Mouse (Mus musculus): ENCODE measurements around the gene Cnst.

DNA sequence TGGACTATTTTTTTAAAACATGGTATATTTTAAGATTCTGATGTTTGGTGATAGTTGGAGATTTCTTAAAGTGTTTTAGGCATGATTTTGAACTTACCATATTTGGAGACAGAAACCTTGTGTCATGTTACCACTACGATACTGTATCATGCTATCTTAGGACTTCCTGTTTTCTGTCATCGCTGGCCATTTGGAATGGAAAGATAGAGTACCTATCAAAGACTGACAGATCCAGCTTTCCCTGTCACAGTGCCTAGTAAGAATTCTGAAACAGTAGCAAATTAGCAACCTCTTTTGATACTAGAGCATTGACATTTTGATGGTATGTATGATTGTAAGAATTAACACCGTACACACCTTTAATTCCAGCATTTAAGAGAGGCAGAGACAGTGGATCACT lies 5.2 kb downstream of the Cnst start:
- TF ChIP-seq CTCF (IDR thresholded peaks at IDR 0.05; ENCODE audit: borderline replicate concordance, control insufficient read depth, extremely low read depth, insufficient read depth, low read length, poor library complexity) = no peak
- TF ChIP-seq POLR2A (IDR thresholded peaks at IDR 0.05; ENCODE audit: control insufficient read depth, extremely low read depth, insufficient read depth, low read length, poor library complexity) = no peak

All from thymus, adult 2 months (tissue).